Mouse (Mus musculus): ENCODE data around the gene Dis3l. TPM values are rescaled to one million over a fixed set of nuclear protein-coding genes. Genes with fewer than 3 reads are reported as not detected.

The Dis3l gene
- total RNA-seq, 2 experiments from 2014 or later = 20.4 to 21.0 TPM

DNA sequence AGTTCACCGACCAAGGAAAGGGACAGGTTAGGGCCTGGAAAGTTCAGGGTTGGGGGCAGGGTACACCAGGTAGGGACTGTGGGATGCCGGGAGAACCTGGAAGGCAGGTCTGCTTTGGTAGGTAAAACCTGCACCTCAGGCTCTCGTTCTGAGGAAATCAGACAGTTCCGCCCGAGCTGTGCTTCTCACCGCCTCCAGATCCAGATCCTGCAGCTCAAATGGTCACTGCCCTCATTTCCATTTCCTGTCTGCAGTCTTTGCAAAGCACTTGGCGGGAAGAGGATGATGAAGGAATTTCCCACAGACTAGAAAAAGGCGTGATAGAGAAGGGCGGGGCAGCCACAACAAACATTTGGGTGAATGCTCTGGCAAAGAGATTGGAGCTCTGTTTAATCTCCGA lies 72.9 kb downstream of the Dis3l start:
- no peak for DNase-seq

DNA sequence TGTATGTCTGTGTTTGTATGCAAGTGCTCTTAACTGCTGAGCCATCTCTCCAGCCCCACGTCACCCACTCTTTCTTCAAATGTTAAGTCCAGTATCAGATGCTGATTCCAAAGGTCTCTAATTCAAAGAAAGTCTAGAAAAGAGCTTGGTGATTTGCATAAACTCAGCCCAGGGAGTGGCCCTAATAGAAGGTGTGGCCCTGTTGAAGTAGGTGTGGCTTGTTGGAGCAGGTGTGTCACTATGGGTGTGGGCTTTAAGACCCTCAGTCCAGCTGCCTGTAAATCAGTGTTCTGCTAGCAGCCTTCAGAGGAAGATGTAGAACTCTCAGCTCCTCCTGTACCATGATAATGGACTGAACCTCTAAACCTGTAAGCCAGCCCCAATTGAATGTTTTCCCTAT lies 73.9 kb downstream of the Dis3l start:
- intact Hi-C loops (cut with DNase I) = no loop called here
- no peak for DNase-seq

More for the DNA sequence above, 72.9 kb downstream of the Dis3l start:
- intact Hi-C loops (cut with DNase I) = no loop called here

DNA sequence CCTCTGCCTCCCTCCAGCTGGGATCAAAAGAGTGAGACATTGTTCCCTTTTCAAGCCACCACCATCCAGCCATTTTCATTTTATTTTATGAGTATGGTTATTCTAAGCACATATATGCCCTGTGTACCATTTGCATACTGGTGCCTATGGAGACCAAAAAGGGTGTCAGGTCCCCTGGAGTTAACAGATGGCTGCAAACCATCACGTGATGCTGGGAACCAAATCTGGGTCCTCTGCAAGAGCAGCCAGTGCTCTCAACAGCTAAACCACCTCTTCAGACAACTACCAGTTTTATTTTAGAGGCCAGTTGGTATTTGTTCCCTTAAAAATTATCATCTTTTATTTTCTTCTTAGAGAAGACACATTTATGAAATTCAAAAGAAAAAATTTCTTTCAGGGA lies 76.3 kb downstream of the Dis3l start:
- no peak for DNase-seq
- intact Hi-C loops (cut with DNase I) = no loop called here

DNA sequence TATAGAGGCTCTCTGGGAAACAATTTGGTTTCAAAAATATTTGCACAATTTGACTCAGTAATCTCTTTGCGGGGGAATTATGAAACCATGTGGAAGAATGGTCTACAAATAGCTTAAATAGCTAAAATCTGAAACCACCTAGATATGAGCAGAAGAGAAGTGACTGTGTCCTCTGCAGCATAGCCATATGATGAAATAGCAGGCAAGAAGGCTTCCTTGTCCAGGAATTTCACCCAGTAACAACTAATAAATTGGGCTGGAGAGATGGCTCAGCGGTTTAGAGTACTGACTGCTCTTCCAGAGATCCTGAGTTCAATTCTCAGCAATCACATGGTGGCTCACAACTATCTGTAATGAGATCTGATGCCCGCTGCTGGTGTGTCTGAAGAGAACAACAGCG lies 80.1 kb downstream of the Dis3l start:
- no peak for DNase-seq
- intact Hi-C loops (cut with DNase I) = no loop called here

DNA sequence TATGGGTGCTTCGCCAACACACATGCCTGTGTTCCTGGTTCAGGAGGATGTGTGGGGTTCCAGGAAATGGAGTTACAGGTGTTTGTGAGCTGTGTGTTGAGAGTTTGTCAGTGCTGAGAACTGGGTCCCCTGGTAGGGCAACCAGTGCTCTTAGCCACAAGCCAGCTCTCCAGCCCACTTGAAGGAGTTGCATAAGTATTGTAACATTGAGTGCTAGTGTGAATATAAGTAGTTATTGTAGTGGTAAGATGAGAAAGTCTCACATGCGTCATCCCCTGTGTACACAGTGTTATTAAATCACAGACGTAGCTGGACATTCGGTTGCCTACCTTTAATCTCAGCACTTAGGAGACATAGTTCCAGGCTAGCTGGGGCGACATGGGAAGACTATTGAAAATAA lies 81.2 kb downstream of the Dis3l start:
- DNase-seq = no peak
- intact Hi-C loops (cut with DNase I) = no loop called here

Other genes starting within 250 kb of the Dis3l start
- gene Lctl, start 224.1 kb downstream of the Dis3l start, total RNA-seq (2021) = not detected
- under 1 TPM; 0.52 to 0.79 TPM for gene Zwilch, start 168.2 kb downstream of the Dis3l start, total RNA-seq (2021)
- gene Rpl4, start 167.9 kb downstream of the Dis3l start, total RNA-seq (2021) = 100 to 1,000 TPM; 436 to 550 TPM
- gene Snapc5, start 162.0 kb downstream of the Dis3l start, total RNA-seq (2021) = 10 to 100 TPM; 17.7 to 18.9 TPM
- 1 to 10 TPM; 1.3 to 2.2 TPM for gene Uchl4, start 106.1 kb downstream of the Dis3l start, total RNA-seq (2021)
- 10 to 100 TPM; 48.1 to 50.7 TPM for gene Map2k1, start 87.7 kb downstream of the Dis3l start, total RNA-seq (2021)
- gene Tipin, start 59.7 kb downstream of the Dis3l start, total RNA-seq (2021) = 10 to 100 TPM in 1 of 2 experiments, 1 to 10 TPM in 1; 7.1 to 11.0 TPM
- gene Megf11, start 44.3 kb upstream of the Dis3l start, total RNA-seq (2021) = under 1 TPM; 0.31 to 0.35 TPM

Data from gastrocnemius, postnatal 36 days (tissue).